Mouse (Mus musculus): ENCODE results near the gene Dkk2.

Gene Dkk2

DNA sequence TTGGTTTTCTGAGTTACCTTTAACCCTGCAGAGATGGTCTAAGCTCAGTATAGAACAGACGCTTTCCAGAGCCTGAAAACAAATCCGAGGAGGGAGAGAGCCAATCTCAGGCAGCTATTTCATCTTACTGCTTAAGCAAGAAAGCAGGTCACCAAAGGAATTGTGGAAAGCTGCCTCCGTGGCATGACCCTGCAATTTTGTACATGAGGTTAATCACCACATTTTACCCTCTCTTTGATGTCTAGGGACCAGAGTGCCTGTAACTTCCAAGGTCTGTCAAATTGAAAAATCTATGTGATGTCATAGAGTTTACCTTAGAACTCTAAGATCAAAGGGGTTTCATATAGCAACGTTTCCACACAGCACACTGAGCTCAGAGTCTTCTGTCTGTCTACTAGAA is 37.5 kb downstream of the Dkk2 start:
- DNase-seq (ENCODE audit: low read depth, low spot score) = no peak

DNA sequence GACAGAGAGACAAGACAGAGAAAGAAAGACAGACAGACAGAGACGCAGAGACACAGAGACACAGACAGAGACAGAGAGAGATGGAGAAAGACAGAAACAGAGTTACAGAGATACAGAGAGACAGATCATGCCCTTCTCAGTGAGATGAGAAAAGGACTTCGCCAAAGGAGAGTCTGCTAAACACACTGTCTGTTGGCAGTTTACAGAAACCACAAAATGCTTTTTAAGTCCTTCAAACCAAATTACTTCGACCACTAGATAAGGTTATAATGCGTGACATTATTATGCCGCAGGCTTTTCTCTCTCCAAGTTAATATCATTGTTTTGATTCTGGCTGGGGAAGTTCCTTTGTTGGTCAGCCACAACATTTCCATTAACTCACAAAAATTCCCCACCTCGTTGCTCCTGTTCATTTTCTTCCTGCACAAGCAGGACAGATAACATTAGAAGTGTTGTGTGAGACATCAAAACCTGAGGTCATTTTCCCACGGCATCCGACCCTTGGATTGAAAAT is 40.2 kb downstream of the Dkk2 start:
- no peak for DNase-seq (ENCODE audit: low read depth, low spot score)

DNA sequence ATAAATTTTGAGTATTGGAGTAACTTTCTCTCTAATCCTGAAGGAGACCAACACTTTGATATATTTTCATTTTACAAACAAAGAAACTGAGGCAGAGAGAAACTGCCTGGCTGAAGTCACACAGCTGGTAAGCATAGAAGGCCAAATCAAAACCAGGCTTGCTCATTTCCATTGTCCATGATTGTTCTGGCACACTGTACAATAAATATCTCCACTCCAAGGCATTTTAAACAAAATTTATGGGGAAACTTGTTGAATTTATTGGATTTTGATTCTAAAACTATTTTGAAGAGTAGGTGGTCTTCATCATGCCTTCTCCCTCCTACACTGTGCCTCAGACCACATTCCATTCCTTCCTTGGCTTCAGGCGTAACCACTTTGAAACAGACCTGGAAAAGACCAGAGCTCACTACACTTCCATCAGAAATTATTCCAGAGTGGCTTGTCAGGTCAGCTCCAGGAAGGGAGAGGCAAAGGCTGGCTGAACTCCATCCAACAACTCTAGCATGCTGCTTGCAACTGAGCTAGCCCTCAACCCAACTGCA is 44.7 kb downstream of the Dkk2 start:
- no peak for DNase-seq (ENCODE audit: low read depth, low spot score)

DNA sequence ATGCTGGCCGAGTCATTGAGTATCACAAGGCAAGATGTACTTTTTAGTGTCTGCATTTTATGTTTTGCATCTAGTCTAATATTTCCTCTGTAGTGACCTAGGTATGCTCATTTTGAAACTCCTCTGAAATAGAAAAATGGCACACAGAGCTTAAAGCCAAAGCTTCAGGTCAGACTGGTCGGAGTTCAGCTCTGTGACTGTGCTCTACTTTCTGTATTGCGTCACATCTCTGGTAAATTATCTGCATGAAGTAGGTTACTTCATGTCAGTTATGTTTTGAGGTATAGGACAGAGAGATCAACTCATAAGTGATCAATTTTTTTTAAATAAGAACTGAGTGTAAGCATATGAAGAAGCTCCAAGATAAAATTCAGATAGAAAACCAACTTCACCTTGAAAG is 45.7 kb downstream of the Dkk2 start:
- DNase-seq (ENCODE audit: low read depth, low spot score) = no peak

DNA sequence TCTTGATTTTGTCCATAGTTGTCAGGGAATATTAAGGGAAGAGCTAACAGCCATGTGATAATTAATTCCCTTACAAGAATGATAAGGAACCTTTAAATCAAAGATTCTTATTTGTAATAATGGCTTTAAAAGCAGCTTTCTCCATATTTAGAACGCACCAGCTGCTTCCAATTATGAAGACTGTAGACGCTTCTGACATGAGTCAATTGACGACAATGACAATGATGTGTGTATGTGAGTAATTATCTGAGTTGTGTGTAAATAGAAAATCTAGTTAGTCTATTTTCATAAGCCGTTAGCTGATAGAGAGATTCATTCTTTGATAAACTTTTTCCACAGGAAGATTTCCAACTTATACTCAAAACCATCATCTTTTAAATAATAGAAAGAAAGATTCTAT is 46.8 kb downstream of the Dkk2 start:
- DNase-seq (ENCODE audit: low read depth, low spot score) = no peak

DNA sequence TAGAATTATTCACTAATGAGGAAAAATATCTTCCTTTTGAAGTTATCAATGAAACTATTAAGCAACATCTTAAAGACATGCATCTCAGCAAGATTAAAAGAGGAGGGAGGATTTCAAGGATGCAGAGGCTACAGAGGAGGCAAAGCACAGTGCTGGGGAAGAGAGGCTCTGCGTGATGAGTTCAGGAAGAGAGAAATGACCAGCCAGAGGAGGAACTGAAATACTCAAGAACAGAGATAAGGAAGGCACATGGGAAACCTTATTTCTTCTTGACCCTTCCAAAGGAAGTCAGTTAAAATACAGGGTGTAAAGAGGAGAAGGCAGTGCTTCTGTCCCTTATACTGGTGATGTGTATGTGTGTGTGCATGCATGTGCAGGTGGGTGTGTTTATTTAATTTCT is 49.4 kb downstream of the Dkk2 start:
- no peak for DNase-seq (ENCODE audit: low read depth, low spot score)

DNA sequence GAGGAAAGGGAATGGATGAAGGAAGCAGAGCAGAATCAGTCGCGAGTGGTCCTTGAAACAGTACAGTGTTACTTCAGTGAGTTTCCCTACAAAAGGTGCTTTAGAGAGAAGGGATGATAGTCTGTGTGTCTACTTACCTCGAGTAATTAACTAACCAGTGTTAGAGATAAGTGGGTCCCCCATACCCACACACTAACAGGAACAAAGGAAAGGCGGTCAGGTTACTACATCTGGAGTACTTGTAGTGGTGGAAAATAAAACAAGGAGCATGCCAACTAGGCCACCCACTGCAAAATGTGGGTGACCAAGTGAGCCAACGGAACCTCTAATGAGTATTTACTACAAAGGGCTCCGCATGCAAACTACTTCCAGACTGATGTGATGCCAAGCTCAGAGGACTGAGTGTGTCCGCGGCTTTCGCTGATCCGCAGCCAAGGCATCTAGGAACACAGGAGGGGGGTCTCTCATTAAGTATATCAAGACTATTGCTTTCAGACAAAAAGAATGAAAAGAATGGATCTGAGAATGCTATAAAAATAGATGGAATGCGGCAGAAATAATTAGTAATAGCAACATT is 52.8 kb downstream of the Dkk2 start:
- no peak for DNase-seq (ENCODE audit: low read depth, low spot score)

DNA sequence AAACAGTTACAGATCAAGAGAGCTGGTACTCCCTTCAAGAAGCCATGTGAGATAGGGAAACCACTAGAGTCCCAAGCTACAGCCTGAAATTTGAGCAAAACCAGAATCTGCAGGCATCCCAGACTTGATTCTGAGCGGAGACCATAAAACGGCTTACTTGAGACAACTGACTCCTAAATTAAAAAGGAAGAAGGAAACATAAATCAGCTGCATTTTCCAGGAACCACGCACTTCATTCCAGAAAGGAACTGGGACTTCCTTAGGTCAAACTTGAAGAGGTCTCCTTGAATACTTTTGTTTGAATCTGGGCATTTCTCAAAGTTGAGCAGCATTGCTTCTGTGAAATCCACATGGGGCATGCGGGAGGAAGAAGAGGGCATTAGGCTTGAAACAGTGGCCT is 55.9 kb downstream of the Dkk2 start:
- no peak for DNase-seq (ENCODE audit: low read depth, low spot score)

DNA sequence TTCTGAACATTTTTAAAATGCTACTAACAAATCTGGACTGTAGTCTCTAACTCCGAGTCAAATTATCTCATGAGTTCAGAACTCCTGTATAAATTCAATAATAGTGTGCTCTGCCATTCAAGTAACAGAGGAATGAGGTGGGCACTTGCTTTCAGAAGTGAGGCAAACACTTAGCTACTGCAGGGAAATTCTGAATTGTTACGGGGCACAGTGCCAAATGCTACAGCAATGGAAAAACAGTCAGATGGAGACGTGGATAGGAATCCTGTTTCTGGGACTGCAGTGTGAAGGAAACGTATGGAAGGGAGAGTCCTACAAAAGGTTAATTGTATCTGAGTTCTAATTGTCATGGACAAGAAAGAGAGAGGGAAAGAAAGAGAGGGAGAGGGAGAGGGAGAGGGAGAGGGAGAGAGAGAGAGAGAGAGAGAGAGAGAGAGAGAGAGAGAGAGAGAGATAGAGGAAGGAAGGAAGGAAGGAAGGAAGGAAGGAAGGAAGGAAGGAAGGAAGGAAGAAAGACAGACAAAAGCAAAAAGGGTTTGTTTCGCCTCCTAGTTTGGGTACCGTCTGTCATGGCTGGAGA is 64.4 kb downstream of the Dkk2 start:
- no peak for DNase-seq (ENCODE audit: low read depth, low spot score)

DNA sequence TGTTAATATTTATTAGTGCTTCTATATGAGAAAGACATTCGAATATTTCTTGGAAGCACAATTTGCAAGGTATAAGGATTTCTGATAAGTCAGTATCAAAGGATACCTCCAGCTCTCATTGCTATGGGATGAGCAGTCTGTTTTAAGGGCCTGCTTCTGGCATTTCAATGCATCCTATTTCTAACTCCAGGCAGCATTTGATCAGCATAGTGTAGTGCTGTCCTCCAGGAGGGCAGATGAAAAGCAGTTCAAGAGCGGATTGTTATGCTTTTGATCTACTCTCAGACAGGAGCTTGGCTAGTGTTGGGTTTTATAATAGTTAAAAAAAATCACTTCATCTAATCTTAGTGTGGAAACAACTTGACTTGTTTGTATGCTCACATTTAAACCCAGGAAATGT is 73.7 kb downstream of the Dkk2 start:
- no peak for DNase-seq (ENCODE audit: low read depth, low spot score)

DNA sequence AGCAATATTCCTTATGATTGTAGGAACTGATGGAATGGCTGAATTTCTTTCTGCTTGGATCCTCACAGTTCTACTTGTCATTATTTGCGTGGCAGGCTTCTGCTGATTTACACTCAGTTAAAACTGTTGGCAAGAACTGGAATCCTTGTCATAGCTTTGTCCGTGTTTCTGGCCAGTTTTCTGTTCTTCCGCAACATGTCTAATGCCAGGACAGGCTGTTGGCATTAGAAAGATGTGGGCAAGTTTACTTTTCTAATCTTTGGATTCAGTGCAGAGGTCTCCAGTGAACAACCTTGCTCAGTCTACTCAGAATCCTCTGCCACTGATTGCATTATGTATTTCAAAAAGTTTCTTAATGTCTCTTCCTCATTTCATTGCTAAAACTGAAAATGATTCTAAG is 83.8 kb downstream of the Dkk2 start:
- DNase-seq (ENCODE audit: low read depth, low spot score) = no peak

DNA sequence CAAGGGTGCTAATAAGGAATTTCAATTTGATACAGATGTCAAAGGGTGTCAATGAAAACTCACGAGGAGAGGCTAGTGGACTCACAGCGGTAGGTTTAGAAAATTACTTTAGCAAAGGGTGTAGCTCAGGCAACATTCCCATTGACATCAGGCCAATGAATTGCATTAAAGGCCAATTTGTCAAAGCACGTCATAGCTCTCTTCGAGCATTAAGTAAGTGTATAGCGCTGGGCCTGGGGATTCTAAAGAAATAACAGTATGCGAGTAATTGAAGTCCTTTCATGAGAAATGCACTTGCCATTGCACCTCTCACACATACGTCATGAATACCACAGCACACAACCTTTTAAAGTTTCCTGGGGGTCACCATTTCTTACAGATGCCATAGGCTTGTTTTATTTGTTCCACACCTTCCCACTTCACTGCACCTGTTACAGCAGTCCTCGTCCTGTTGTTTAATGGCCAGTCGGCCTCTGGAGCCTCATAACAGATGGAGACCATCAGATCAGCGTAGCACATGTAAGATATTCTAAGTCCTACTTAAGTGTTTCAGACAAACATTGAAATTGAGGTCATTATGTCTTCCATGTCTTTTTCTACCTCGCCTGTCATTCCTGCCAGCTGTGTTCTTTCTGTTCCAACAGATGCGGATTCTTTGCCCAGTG is 101.9 kb downstream of the Dkk2 start:
- no peak for DNase-seq (ENCODE audit: low read depth, low spot score)

DNA sequence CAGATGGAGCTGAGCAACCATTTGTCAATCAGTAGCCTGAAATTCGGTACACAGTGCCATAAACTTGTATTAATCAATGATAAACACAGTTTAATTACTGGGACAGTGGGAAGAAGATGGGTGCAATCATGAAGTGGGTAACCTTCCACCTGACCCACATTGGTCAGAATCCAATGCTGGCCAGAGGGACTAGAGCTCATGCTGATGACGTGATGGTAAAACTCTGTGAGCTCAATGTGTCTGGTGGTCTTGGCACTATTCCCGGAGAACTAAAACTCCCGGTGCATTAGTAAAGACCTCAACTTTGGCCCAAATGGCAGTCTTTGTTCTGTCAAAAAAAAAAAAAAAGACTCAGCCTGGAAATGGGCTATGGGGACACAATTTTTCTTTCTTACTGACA is 116.9 kb downstream of the Dkk2 start:
- DNase-seq (ENCODE audit: low read depth, low spot score) = no peak

DNA sequence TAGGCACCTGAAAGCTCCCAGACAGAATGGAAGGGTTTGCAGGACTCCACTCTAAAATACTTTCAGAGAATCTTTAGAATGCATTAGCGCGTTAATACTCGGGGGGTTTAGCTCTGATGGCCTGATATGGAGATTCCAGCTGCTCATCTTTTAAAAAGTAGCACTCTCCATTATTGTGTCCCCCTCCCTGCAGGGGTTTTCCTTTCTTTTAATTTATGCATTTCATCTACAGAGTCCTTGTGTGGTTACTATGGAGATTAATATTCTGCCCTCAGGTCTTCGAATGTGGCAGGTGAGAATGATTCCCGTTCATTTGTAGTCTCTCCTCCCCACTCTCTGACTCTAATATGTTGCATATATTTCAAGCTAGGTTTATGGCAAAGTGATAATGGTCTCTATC is 117.6 kb downstream of the Dkk2 start:
- DNase-seq (ENCODE audit: low read depth, low spot score) = no peak

DNA sequence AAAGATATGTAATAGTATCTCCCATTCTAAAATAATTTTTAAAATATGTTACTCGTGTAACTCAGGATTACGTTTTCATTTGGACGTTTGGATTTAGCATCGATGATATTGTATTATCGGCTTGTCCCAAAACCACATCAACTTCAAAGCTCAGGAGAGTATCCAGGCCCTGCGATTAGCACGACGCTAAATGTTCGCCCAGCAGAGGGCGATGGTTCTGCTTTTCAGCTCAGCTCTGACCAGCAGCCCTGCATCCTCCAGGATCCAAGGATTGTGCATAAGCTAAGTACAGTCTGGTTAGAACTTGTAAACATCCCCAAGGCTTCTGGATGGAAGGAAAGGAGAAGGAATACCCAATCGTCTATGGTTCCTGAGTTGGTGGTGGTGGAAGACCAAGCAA is 122.4 kb downstream of the Dkk2 start:
- DNase-seq (ENCODE audit: low read depth, low spot score) = peak; percentile 21

DNA sequence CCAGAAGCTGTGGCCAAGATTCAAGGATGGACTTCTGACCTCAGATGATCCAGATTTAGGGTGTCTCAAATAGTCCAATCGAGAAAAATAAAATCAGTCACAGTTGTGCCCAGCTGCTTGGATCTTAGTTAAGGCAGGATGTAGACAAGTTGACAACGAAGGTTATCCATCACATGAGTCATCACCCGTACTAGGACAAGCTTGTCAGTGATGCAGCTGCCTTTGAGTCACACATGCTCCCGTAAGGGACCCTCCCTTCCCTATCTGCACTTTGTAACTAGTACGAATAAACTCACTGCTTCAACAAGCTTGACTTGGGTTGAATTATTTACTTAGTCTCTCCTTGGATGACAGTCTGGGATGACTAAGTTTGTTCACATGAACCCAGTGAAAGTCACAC is 126.2 kb downstream of the Dkk2 start:
- peak; percentile 65 for DNase-seq (ENCODE audit: low read depth, low spot score)

DNA sequence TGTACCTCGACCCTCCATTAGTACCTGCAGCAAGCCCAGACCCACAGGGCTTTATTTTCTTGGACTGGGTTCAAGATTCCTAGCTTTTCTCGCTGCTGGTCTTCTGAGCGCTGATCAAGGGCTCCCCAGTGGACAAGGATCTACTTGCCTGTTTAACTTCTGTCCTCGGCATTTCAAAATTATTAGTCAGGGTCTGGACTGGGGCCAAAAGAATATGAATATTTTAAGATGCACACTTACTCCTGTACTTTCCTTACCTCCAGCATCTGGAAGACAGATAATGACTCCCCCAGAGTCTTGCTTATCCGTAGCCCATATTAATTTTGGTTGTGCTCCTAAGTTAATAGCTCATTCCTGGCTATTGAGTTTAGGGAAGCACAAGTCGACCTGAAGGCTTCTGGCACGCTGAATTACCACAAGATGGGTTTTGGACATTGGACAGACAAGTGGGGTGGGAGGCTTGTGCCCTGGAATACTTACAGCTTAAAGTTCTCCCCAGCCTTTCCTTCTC is 134.9 kb downstream of the Dkk2 start:
- DNase-seq (ENCODE audit: low read depth, low spot score) = no peak

DNA sequence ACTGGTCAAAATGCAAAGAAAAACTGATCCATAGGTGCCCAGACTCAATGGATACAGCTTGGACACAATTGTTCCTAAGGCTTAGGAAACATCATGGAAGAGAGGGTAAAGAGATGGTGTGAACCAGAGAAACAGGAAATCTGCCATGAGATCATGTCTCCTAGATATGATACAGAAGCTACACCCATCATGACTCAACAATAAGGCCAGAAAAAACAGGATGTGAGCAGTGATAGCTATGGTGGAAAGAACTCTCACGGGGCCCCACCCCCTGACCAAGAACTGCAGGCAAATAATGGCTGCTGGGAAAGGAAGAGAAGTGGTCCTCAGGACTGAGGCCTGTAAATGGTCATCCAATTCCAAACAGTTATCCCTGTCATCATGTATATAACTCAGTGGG is 142.5 kb downstream of the Dkk2 start:
- no peak for DNase-seq (ENCODE audit: low read depth, low spot score)

All from skeletal muscle tissue, adult 2 months (tissue).